Mouse (Mus musculus) left cerebral cortex, postnatal 25 days (tissue): ENCODE results near the gene Zfp319. TPM values are rescaled to one million over a fixed set of nuclear protein-coding genes. Genes with fewer than 3 reads are reported as not detected.

Experiments used
- DNase-seq, 2 experiments: peaks; one replicate each; pipeline ENCODE4 v3.0.0; 2022; ENCODE audit warnings: low spot score in 2 of 2, mixed read lengths in 1 of 2
- intact Hi-C: fragments of 180-260 bp; cut with DNase I; formaldehyde crosslinking; loops from one replicate; pipeline ENCODE4 v1.15.1; 2025
- total RNA-seq, 2 experiments: library from RNA; stranded (reverse); gene quantifications; 2 replicates each; pipeline ENCODE4 v1.2.3; 2021

Gene Zfp319
- total RNA-seq, 2 experiments from 2014 or later: 15.0 to 17.5 TPM

- intact Hi-C loops: loop anchor here (1.0 kb wide), 1 partner anchor 74 kb away; no protein-coding TSS in a partner anchor
- DNase-seq: peak in 1 of 2 experiments; percentile 44
Observed at GRCm38 (mm10) chr8:95352871-95353866, 21.4 kb upstream of the Zfp319 start.

- intact Hi-C loops: loop anchor here (1.0 kb wide), 1 partner anchor 75 kb away; no protein-coding TSS in a partner anchor
Observed at GRCm38 (mm10) chr8:95352151-95352870, 20.6 kb upstream of the Zfp319 start, which contains the start of gene Mmp15. Gene Mmp15 (plus strand): TSS chr8:95352268.

GRCm38 (mm10) chr8:95351461-95351860 is 19.7 kb upstream of the Zfp319 start:
- intact Hi-C loops: no loop called here
- DNase-seq: peak in 1 of 2 experiments; percentile 38

More at GRCm38 (mm10) chr8:95352151-95352870, 20.6 kb upstream of the Zfp319 start, which contains the start of gene Mmp15:
- peak; percentile 66 to 71 for DNase-seq

- intact Hi-C loops: loop anchor here (1.0 to 10.0 kb wide), 3 partner anchors 85 to 256 kb away; partner anchors contain the start of gene Cfap20
Observed at GRCm38 (mm10) chr8:95348811-95349630, 17.3 kb upstream of the Zfp319 start.

GRCm38 (mm10) chr8:95348356-95348755 is 16.6 kb upstream of the Zfp319 start:
- intact Hi-C loops: loop anchor here (2.0 to 10.0 kb wide), 2 partner anchors 104 to 256 kb away; no protein-coding TSS in a partner anchor

More at GRCm38 (mm10) chr8:95348811-95349630, 17.3 kb upstream of the Zfp319 start:
- peak; percentile 87 to 93 for DNase-seq

GRCm38 (mm10) chr8:95346643-95347545 is 15.1 kb upstream of the Zfp319 start:
- intact Hi-C loops: loop anchor here (10.0 kb wide), 1 partner anchor 258 kb away; no protein-coding TSS in a partner anchor
- peak; percentile 79 to 85 for DNase-seq

More at GRCm38 (mm10) chr8:95348356-95348755, 16.6 kb upstream of the Zfp319 start:
- DNase-seq: no peak

GRCm38 (mm10) chr8:95344668-95345067 is 12.9 kb upstream of the Zfp319 start:
- DNase-seq: no peak
- intact Hi-C loops: loop anchor here (10.0 kb wide), 1 partner anchor 260 kb away; no protein-coding TSS in a partner anchor

- intact Hi-C loops: loop anchor here (10.0 kb wide), 1 partner anchor 263 kb away; no protein-coding TSS in a partner anchor
- DNase-seq: no peak
Observed at GRCm38 (mm10) chr8:95341721-95342120, 10.0 kb upstream of the Zfp319 start.

GRCm38 (mm10) chr8:95336363-95336762 is 4.6 kb upstream of the Zfp319 start:
- intact Hi-C loops: no loop called here
- no peak for DNase-seq

- DNase-seq: no peak
- intact Hi-C loops: no loop called here
Observed at GRCm38 (mm10) chr8:95335706-95336105, 4.0 kb upstream of the Zfp319 start.

- intact Hi-C loops: loop anchor here (5.0 kb wide), 1 partner anchor 100 kb away; the partner anchor contains the start of gene Cfap20
- no peak for DNase-seq
Observed at GRCm38 (mm10) chr8:95332437-95333199, 868 bp upstream of the Zfp319 start.

- intact Hi-C loops: loop anchor here (1.0 to 5.0 kb wide), 2 partner anchors 77 to 101 kb away; partner anchors contain the start of gene Cfap20
- no peak for DNase-seq
Observed at GRCm38 (mm10) chr8:95331156-95331719, 512 bp downstream of the Zfp319 start.

- no peak for DNase-seq
- intact Hi-C loops: loop anchor here (5.0 kb wide), 1 partner anchor 102 kb away; the partner anchor contains the start of gene Cfap20
Observed at GRCm38 (mm10) chr8:95330367-95330766, 1.4 kb downstream of the Zfp319 start.

- intact Hi-C loops: no loop called here
- DNase-seq: no peak
Observed at GRCm38 (mm10) chr8:95327866-95328465, 3.8 kb downstream of the Zfp319 start.

GRCm38 (mm10) chr8:95326822-95327221 is 4.9 kb downstream of the Zfp319 start:
- intact Hi-C loops: no loop called here
- DNase-seq: no peak

GRCm38 (mm10) chr8:95324646-95325045 is 7.1 kb downstream of the Zfp319 start:
- DNase-seq: no peak
- intact Hi-C loops: no loop called here
